Comparison of ENCODE assay signal across 9 mouse cellular contexts in genomic region chr9:72169231-72169630, GRCm38 (mm10). TPM values are rescaled to one million over a fixed set of nuclear protein-coding genes. Genes with fewer than 3 reads are reported as not detected.
DNase-seq lines count a peak whose midpoint lies in the region; ATAC-seq lines count a peak whose summit lies in the region.
"Had no signal": no experiment of that assay in that cellular context is flagged by ENCODE, and none has a peak within 500 bp of the region (broad histone marks: within the 10 kb centered on the region; RNA-seq: fewer than 3 reads in every experiment).

No protein-coding gene starts in this region.

- H3K4me1 ChIP-seq in heart, embryonic 15.5 days (replicated peaks) = peaks cover 17% of the 10 kb centered on the region
- H3K4me1 ChIP-seq in hindbrain, embryonic 13.5 days (replicated peaks) = peaks cover 12% of the 10 kb centered on the region
- peaks cover 14% of the 10 kb centered on the region for H3K4me1 ChIP-seq in midbrain, embryonic 12.5 days

- intact Hi-C loops in heart, postnatal 36 days (cut with DNase I) = no loop called here

- DNase-seq in heart, postnatal 36 days = no peak
- DNase-seq in ZHBTc4 (ENCODE audit: low read depth, low spot score) = peak; percentile 9
- no peak for DNase-seq in adrenal gland, adult 2 months
- DNase-seq in natural killer cell, adult 2 months (ENCODE audit: low spot score in 2 of 2) = no peak
- DNase-seq in T-cell, adult 2 months (ENCODE audit: low spot score) = no peak

- peak overlapping the region; percentile 74 for H3K4me2 ChIP-seq in heart, embryonic 15.5 days
- peak overlapping the region; percentile 42 for H3K4me2 ChIP-seq in hindbrain, embryonic 13.5 days
- peak overlapping the region; percentile 55 for H3K4me2 ChIP-seq in midbrain, embryonic 12.5 days (replicated peaks)

- ATAC-seq in heart, embryonic 15.5 days (replicated peaks; ENCODE audit: insufficient number of reproducible peaks, insufficient read depth, low FRiP score, low read depth) = no peak
- ATAC-seq in hindbrain, embryonic 13.5 days (ENCODE audit: low FRiP score) = no peak
- peak; percentile 23; the same call in 1 of the 2 replicates for ATAC-seq in midbrain, embryonic 12.5 days (ENCODE audit: low FRiP score, low read depth)

- H3K27me3 ChIP-seq in heart, embryonic 15.5 days = no peaks in the 10 kb centered on the region
- no peaks in the 10 kb centered on the region for H3K27me3 ChIP-seq in hindbrain, embryonic 13.5 days
- H3K27me3 ChIP-seq in midbrain, embryonic 12.5 days = no peaks in the 10 kb centered on the region

- H3K9me3 ChIP-seq in heart, embryonic 15.5 days (replicated peaks) = no peaks in the 10 kb centered on the region
- no peaks in the 10 kb centered on the region for H3K9me3 ChIP-seq in hindbrain, embryonic 13.5 days
- no peaks in the 10 kb centered on the region for H3K9me3 ChIP-seq in midbrain, embryonic 12.5 days
- H3K9me3 ChIP-seq: G1E had no signal

- peak overlapping the region; percentile 53 for H3K4me3 ChIP-seq in heart, embryonic 15.5 days
- no peak overlapping the region for H3K4me3 ChIP-seq in hindbrain, embryonic 13.5 days
- H3K4me3 ChIP-seq in midbrain, embryonic 12.5 days = no peak overlapping the region

- 56% methylated on average over 5 of the region's 5 CpGs for WGBS in heart, embryonic 15.5 days
- WGBS in hindbrain, embryonic 13.5 days = 72% methylated on average over 5 of the region's 5 CpGs
- WGBS in midbrain, embryonic 12.5 days = 54% methylated on average over 5 of the region's 5 CpGs

- no peak overlapping the region for H3K9ac ChIP-seq in heart, embryonic 15.5 days
- H3K9ac ChIP-seq in hindbrain, embryonic 13.5 days = no peak overlapping the region
- no peak overlapping the region for H3K9ac ChIP-seq in midbrain, embryonic 12.5 days (replicated peaks)

- H3K36me3 ChIP-seq in heart, embryonic 15.5 days = no peaks in the 10 kb centered on the region
- H3K36me3 ChIP-seq in hindbrain, embryonic 13.5 days = no peaks in the 10 kb centered on the region
- H3K36me3 ChIP-seq in midbrain, embryonic 12.5 days = no peaks in the 10 kb centered on the region
- H3K36me3 ChIP-seq: G1E had no signal

- H3K27ac ChIP-seq in heart, embryonic 15.5 days = no peak overlapping the region
- H3K27ac ChIP-seq in hindbrain, embryonic 13.5 days = no peak overlapping the region
- peak overlapping the region; percentile 52; the same call in 1 of the 2 replicates for H3K27ac ChIP-seq in midbrain, embryonic 12.5 days (replicated peaks)

RNA-seq across cellular contexts. Expression of gene Tcf12, which starts 57.6 kb away (rescaled TPM):
- 29.4 and 34.2 TPM in 2 replicates for polyA plus RNA-seq in heart, embryonic 15.5 days (2015; fragmentation: Nextera tagmentation; extraction: Ambion mirVana)
- total RNA-seq in heart, postnatal 36 days (2021) = 10 to 100 TPM; 29.7 to 39.4 TPM
- polyA plus RNA-seq in hindbrain, embryonic 13.5 days (2015; fragmentation: Nextera tagmentation; extraction: Ambion mirVana) = 123 and 141 TPM in 2 replicates
- 192 and 227 TPM in 2 replicates for polyA plus RNA-seq in midbrain, embryonic 12.5 days (2016; fragmentation: Nextera tagmentation; extraction: Ambion mirVana)
- 10 to 100 TPM; 81.1 to 97.5 TPM for total RNA-seq in adrenal gland, adult 2 months (2021)
- polyA plus RNA-seq in adrenal gland, adult 2 months (2012; rRNA removed) = 50.2 and 52.2 TPM in 2 replicates
